ENCODE assay signal across 27 mouse cellular contexts in the genomic region with DNA sequence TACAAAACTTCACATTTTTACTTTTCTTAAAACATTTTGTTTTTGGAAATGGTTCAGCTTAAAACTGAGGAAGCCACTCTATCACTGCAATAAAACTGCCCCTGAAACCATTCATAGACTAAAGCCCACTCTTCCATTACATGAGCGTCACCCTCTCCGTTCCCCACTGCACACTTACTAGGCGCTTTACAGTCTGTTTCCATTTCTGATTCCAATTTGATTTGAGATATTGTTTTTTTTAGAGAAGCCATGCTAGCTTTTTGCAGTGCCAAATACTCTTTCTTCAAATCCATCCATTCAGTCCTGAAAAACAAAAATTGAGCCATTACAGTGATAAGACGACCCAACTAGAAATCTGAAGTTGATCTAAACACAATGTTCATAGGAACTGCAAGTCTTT.
"Had no signal": no experiment of that assay in that cellular context is flagged by ENCODE, and none has a peak within 500 bp of the region (broad histone marks: within the 10 kb centered on the region; RNA-seq: fewer than 3 reads in every experiment).

No protein-coding gene starts in this region.

- H3K27me3 ChIP-seq: embryonic facial prominence, embryonic 12.5 days; embryonic facial prominence, embryonic 13.5 days; embryonic facial prominence, embryonic 15.5 days; forebrain, embryonic 12.5 days; forebrain, embryonic 13.5 days; forebrain, embryonic 15.5 days had no signal

- H3K4me1 ChIP-seq: embryonic facial prominence, embryonic 10.5 days; embryonic facial prominence, embryonic 12.5 days; embryonic facial prominence, embryonic 13.5 days; embryonic facial prominence, embryonic 15.5 days; forebrain, embryonic 12.5 days; forebrain, embryonic 13.5 days; forebrain, embryonic 15.5 days had no signal

- H3K9me3 ChIP-seq: embryonic facial prominence, embryonic 10.5 days; embryonic facial prominence, embryonic 12.5 days; embryonic facial prominence, embryonic 13.5 days; embryonic facial prominence, embryonic 15.5 days; forebrain, embryonic 10.5 days; forebrain, embryonic 12.5 days; forebrain, embryonic 13.5 days; forebrain, embryonic 15.5 days had no signal

- DNase-seq: cerebellum, adult 2 months; cerebellum, adult 8-10 months; cerebellum, adult 9-10 months; cerebellum, adult 9-11 months; cerebellum, postnatal 10 days; cerebellum, postnatal 14 days; cerebellum, postnatal 25 days; cerebellum, postnatal 36 days; embryo, embryonic 11 days; forebrain, postnatal 0 days; gastrocnemius, adult 2 months; gastrocnemius, postnatal 10 days; gastrocnemius, postnatal 14 days; gastrocnemius, postnatal 25 days; gastrocnemius, postnatal 36 days; heart, adult 2 months had no signal

- H3K4me3 ChIP-seq: embryonic facial prominence, embryonic 10.5 days; embryonic facial prominence, embryonic 12.5 days; embryonic facial prominence, embryonic 13.5 days; embryonic facial prominence, embryonic 15.5 days; erythroblast, embryonic 14.5 days; forebrain, embryonic 10.5 days; forebrain, embryonic 12.5 days; forebrain, embryonic 13.5 days; forebrain, embryonic 15.5 days; gastrocnemius, adult 2 months; heart, adult 2 months had no signal

- H3K4me2 ChIP-seq: embryonic facial prominence, embryonic 12.5 days; embryonic facial prominence, embryonic 13.5 days; embryonic facial prominence, embryonic 15.5 days; forebrain, embryonic 12.5 days; forebrain, embryonic 13.5 days; forebrain, embryonic 15.5 days had no signal

- H3K27ac ChIP-seq: embryonic facial prominence, embryonic 10.5 days; embryonic facial prominence, embryonic 12.5 days; embryonic facial prominence, embryonic 13.5 days; embryonic facial prominence, embryonic 15.5 days; forebrain, embryonic 10.5 days; forebrain, embryonic 12.5 days; forebrain, embryonic 13.5 days; forebrain, embryonic 15.5 days; gastrocnemius, adult 2 months; heart, adult 2 months had no signal

- ATAC-seq: forebrain, embryonic 13.5 days; forebrain, embryonic 14.5 days; forebrain, embryonic 15.5 days; forebrain, embryonic 16.5 days; forebrain, postnatal 0 days had no signal

- H3K9ac ChIP-seq: embryonic facial prominence, embryonic 12.5 days; embryonic facial prominence, embryonic 13.5 days; embryonic facial prominence, embryonic 15.5 days; forebrain, embryonic 12.5 days; forebrain, embryonic 13.5 days; forebrain, embryonic 15.5 days; forebrain, postnatal 0 days had no signal
